Mouse (Mus musculus): ENCODE data around the gene Elmo3.

GRCm38 (mm10) chr8:105306146-105306691, 818 bp downstream of the Elmo3 start:
- TF ChIP-seq CTCF (conservative IDR thresholded peaks at IDR 0.05; ENCODE audit: low read length) (no peak), POU5F1 (IDR thresholded peaks at IDR 0.05; ENCODE audit: borderline replicate concordance, low read length) (no peak)

Data from E14TG2a.4 (cell line).